Comparison of ENCODE assay signal across 23 mouse cellular contexts in genomic region chr2:17740454-17740853, GRCm38 (mm10). TPM values are rescaled to one million over a fixed set of nuclear protein-coding genes. Genes with fewer than 3 reads are reported as not detected.
DNase-seq lines count a peak whose midpoint lies in the region; ATAC-seq lines count a peak whose summit lies in the region.
"Had no signal": no experiment of that assay in that cellular context is flagged by ENCODE, and none has a peak within 500 bp of the region (broad histone marks: within the 10 kb centered on the region; RNA-seq: fewer than 3 reads in every experiment).

No protein-coding gene starts in this region.

- peaks cover 14% of the 10 kb centered on the region for H3K27me3 ChIP-seq in hindbrain, embryonic 10.5 days (ENCODE audit: insufficient read depth, poor library complexity, severe bottlenecking)
- H3K27me3 ChIP-seq in hindbrain, embryonic 13.5 days = 0 out of 2 replicates have a peak, but pooled peaks cover 4% of the 10 kb centered on the region
- H3K27me3 ChIP-seq in lung, embryonic 15.5 days = no peaks in the 10 kb centered on the region
- H3K27me3 ChIP-seq: CH12.LX; embryonic facial prominence, embryonic 15.5 days; Patski had no signal

- 0 out of 2 replicates have a peak overlapping the region, but pooled peaks have one; percentile 23 for H3K27ac ChIP-seq in hindbrain, embryonic 10.5 days
- H3K27ac ChIP-seq in hindbrain, embryonic 13.5 days = no peak overlapping the region
- H3K27ac ChIP-seq in lung, embryonic 15.5 days = 0 out of 2 replicates have a peak overlapping the region, but pooled peaks have one; percentile 16
- H3K27ac ChIP-seq: embryonic facial prominence, embryonic 15.5 days; heart, embryonic 10.5 days; hindbrain, embryonic 14.5 days had no signal

- WGBS in hindbrain, embryonic 10.5 days = 40% methylated on average over 2 of the region's 2 CpGs
- WGBS in hindbrain, embryonic 13.5 days = 36% methylated on average over 2 of the region's 2 CpGs
- WGBS in lung, embryonic 15.5 days = 63% methylated on average over 2 of the region's 2 CpGs

- no peak overlapping the region for H3K4me3 ChIP-seq in hindbrain, embryonic 10.5 days
- H3K4me3 ChIP-seq in hindbrain, embryonic 13.5 days = no peak overlapping the region
- no peak overlapping the region for H3K4me3 ChIP-seq in lung, embryonic 15.5 days
- H3K4me3 ChIP-seq: embryonic facial prominence, embryonic 15.5 days; erythroblast, embryonic 14.5 days; forebrain, embryonic 12.5 days; heart, embryonic 10.5 days had no signal

- no peak for ATAC-seq in hindbrain, embryonic 13.5 days (ENCODE audit: low FRiP score)
- peak; percentile 36; the same call in 1 of the 2 replicates for ATAC-seq in lung, embryonic 15.5 days (ENCODE audit: borderline replicate concordance, extremely low read depth, low FRiP score, low TSS enrichment)
- no peak for ATAC-seq in CD4-positive, CD25-positive, alpha-beta regulatory T cell, adult 4 months
- ATAC-seq: forebrain, embryonic 16.5 days; Patski had no signal

- peaks cover 33% of the 10 kb centered on the region for H3K4me1 ChIP-seq in hindbrain, embryonic 10.5 days (replicated peaks)
- peaks cover 9% of the 10 kb centered on the region for H3K4me1 ChIP-seq in hindbrain, embryonic 13.5 days (replicated peaks)
- H3K4me1 ChIP-seq in lung, embryonic 15.5 days = peaks cover 20% of the 10 kb centered on the region

- no peaks in the 10 kb centered on the region for H3K9me3 ChIP-seq in hindbrain, embryonic 10.5 days
- no peaks in the 10 kb centered on the region for H3K9me3 ChIP-seq in hindbrain, embryonic 13.5 days
- H3K9me3 ChIP-seq in lung, embryonic 15.5 days = no peaks in the 10 kb centered on the region
- H3K9me3 ChIP-seq: embryonic facial prominence, embryonic 15.5 days; forebrain, embryonic 12.5 days; heart, embryonic 10.5 days had no signal

- H3K9ac ChIP-seq in hindbrain, embryonic 13.5 days = no peak overlapping the region
- no peak overlapping the region for H3K9ac ChIP-seq in lung, embryonic 15.5 days
- H3K9ac ChIP-seq: embryonic facial prominence, embryonic 15.5 days; forebrain, embryonic 12.5 days; hindbrain, embryonic 14.5 days had no signal

- no peak overlapping the region for H3K4me2 ChIP-seq in hindbrain, embryonic 13.5 days
- no peak overlapping the region for H3K4me2 ChIP-seq in lung, embryonic 15.5 days
- H3K4me2 ChIP-seq: embryonic facial prominence, embryonic 15.5 days had no signal

- DNase-seq in hindbrain, embryonic 10.5 days (ENCODE audit: low spot score) = no peak
- DNase-seq in lung, postnatal 14 days = no peak
- peak; percentile 50 for DNase-seq in lung, postnatal 25 days (ENCODE audit: low spot score)
- no peak for DNase-seq in layer of hippocampus, adult 9-10 months (ENCODE audit: low spot score)
- DNase-seq: adrenal gland, postnatal 14 days; cerebellum, adult 18-20 months; cerebellum, adult 9-11 months; cerebellum, postnatal 36 days; gastrocnemius, postnatal 10 days; heart, adult 18-20 months; heart, postnatal 10 days; heart, postnatal 4 days had no signal

- H3K36me3 ChIP-seq in hindbrain, embryonic 10.5 days = no peaks in the 10 kb centered on the region
- no peaks in the 10 kb centered on the region for H3K36me3 ChIP-seq in hindbrain, embryonic 13.5 days
- no peaks in the 10 kb centered on the region for H3K36me3 ChIP-seq in lung, embryonic 15.5 days
- H3K36me3 ChIP-seq: embryonic facial prominence, embryonic 15.5 days; forebrain, embryonic 12.5 days; heart, embryonic 10.5 days had no signal

RNA-seq across cellular contexts. Expression of gene Nebl, which starts 9.2 kb away (rescaled TPM):
- 6.3 and 8.1 TPM in 2 replicates for polyA plus RNA-seq in hindbrain, embryonic 10.5 days (2016; fragmentation: Nextera tagmentation; extraction: Ambion mirVana)
- polyA plus RNA-seq in hindbrain, embryonic 13.5 days (2015; fragmentation: Nextera tagmentation; extraction: Ambion mirVana) = 8.9 TPM in 2 replicates
- polyA plus RNA-seq in lung, embryonic 15.5 days (2015; fragmentation: Nextera tagmentation; extraction: Ambion mirVana) = 38.1 and 44.9 TPM in 2 replicates
- 1 to 10 TPM; 7.5 to 9.7 TPM for polyA plus RNA-seq in CD4-positive, CD25-positive, alpha-beta regulatory T cell, adult 4 months (2017; shearing (Covaris generic))
